Mouse (Mus musculus) hindbrain, embryonic 14.5 days (tissue): Measurements from ENCODE around the gene Cdkal1. TPM values are rescaled to one million over a fixed set of nuclear protein-coding genes. Genes with fewer than 3 reads are reported as not detected.

Experiments used
- ATAC-seq: fragments of 200-750 bp; cut with Nextera tagmentation; 2 replicates; pipeline ENCODE4 v1.8.0; 2017; ENCODE audit warnings: moderate number of reproducible peaks, mild to moderate bottlenecking, moderate TSS enrichment, moderate library complexity; ENCODE audit not compliant: low FRiP score
- DNase-seq: peaks from one replicate; pipeline ENCODE4 v3.0.0-alpha.2; 2015; ENCODE audit warnings: low spot score
- H3K27ac ChIP-seq: fragments of 300-500 bp; sonication (generic); 2 replicates; pipeline ENCODE4 v1.5.1; 2014; ENCODE audit warnings: mild to moderate bottlenecking, moderate library complexity
- H3K27me3 ChIP-seq: fragments of 300-500 bp; sonication (generic); 2 replicates; pipeline ENCODE4 v1.6.1; 2014; ENCODE audit warnings: mild to moderate bottlenecking, low read length, mixed read lengths; ENCODE audit not compliant: control insufficient read depth, insufficient read depth
- H3K36me3 ChIP-seq: fragments of 300-500 bp; sonication (generic); replicated peaks from 2 replicates; pipeline ENCODE4 v1.6.1; 2014; ENCODE audit not compliant: control insufficient read depth, insufficient read depth
- H3K4me1 ChIP-seq: fragments of 300-500 bp; sonication (generic); replicated peaks from 2 replicates; pipeline ENCODE4 v1.6.1; 2014; ENCODE audit warnings: antibody characterized with exemption, low read length, mixed read lengths; ENCODE audit not compliant: control insufficient read depth, insufficient read depth
- H3K4me2 ChIP-seq: fragments of 300-500 bp; sonication (generic); replicated peaks from 2 replicates; pipeline ENCODE4 v1.6.1; 2014; ENCODE audit warnings: mild to moderate bottlenecking, moderate library complexity
- H3K4me3 ChIP-seq: fragments of 300-500 bp; sonication (generic); replicated peaks from 2 replicates; pipeline ENCODE4 v1.5.1; 2014; ENCODE audit warnings: mild to moderate bottlenecking, low read length
- H3K9ac ChIP-seq: fragments of 300-500 bp; sonication (generic); 2 replicates; pipeline ENCODE4 v1.6.1; 2014
- H3K9me3 ChIP-seq: fragments of 300-500 bp; sonication (generic); 2 replicates; pipeline ENCODE4 v1.6.1; 2016; ENCODE audit warnings: low read length; ENCODE audit not compliant: control insufficient read depth
- whole genome bisulfite sequencing: fragments of 180-500 bp; shearing (Covaris S2); extraction: QIAGEN DNeasy Blood & Tissue Kit; methylation state at CpG from one replicate; pipeline ENCODE4 v1.1.7; 2014; 5-methylcytosine and 5-hydroxymethylcytosine counted together
- polyA plus RNA-seq: library from polyadenylated mRNA; unstranded; fragments of >200 nt; fragmentation: Nextera tagmentation; extraction: Ambion mirVana; gene quantifications from 2 replicates; pipeline ENCODE4 v1.2.1, GENCODE M21; 2014

The Cdkal1 gene
- polyA plus RNA-seq, 1 experiment from 2014 or later, result 19.4 TPM

GRCm38 (mm10) chr13:29285058-29285457 is 570.4 kb downstream of the Cdkal1 start:
- H3K9ac ChIP-seq, result no peak overlapping the region
- WGBS, result 82% methylated on average over 3 of the region's 3 CpGs
- no peak for DNase-seq
- no peaks in the 10 kb centered on the region for H3K27me3 ChIP-seq
- no peak overlapping the region for H3K27ac ChIP-seq
- H3K4me3 ChIP-seq, result no peak overlapping the region
- no peak overlapping the region for H3K4me2 ChIP-seq
- H3K36me3 ChIP-seq, result no peaks in the 10 kb centered on the region
- ATAC-seq, result no peak
- H3K4me1 ChIP-seq, result no peaks in the 10 kb centered on the region
- no peaks in the 10 kb centered on the region for H3K9me3 ChIP-seq

- no peak for ATAC-seq
Observed at GRCm38 (mm10) chr13:29281556-29281955, 573.9 kb downstream of the Cdkal1 start.

GRCm38 (mm10) chr13:29278156-29278555 is 577.3 kb downstream of the Cdkal1 start:
- no peak for ATAC-seq
- 64% methylated on average over 4 of the region's 4 CpGs for WGBS
- H3K4me3 ChIP-seq, result no peak overlapping the region

More at GRCm38 (mm10) chr13:29281556-29281955, 573.9 kb downstream of the Cdkal1 start:
- H3K4me2 ChIP-seq, result no peak overlapping the region
- no peak overlapping the region for H3K4me3 ChIP-seq
- H3K4me1 ChIP-seq, result no peaks in the 10 kb centered on the region; the same call in 1 of the 2 replicates
- H3K36me3 ChIP-seq, result no peaks in the 10 kb centered on the region
- H3K27ac ChIP-seq, result no peak overlapping the region
- no peak for DNase-seq
- H3K9me3 ChIP-seq, result no peaks in the 10 kb centered on the region
- no peaks in the 10 kb centered on the region for H3K27me3 ChIP-seq
- no peak overlapping the region for H3K9ac ChIP-seq
- 61% methylated on average over 6 of the region's 6 CpGs for WGBS

GRCm38 (mm10) chr13:29274296-29274695 is 581.2 kb downstream of the Cdkal1 start:
- DNase-seq, result peak; percentile 38
- H3K27ac ChIP-seq, result peak overlapping the region; percentile 0; the same call in 1 of the 2 replicates
- 41% methylated on average over 11 of the region's 11 CpGs for WGBS
- 0 out of 2 replicates have a peak overlapping the region, but pooled peaks have one; percentile 8 for H3K9ac ChIP-seq
- no peak overlapping the region for H3K4me2 ChIP-seq
- no peaks in the 10 kb centered on the region for H3K9me3 ChIP-seq
- H3K4me3 ChIP-seq, result no peak overlapping the region
- H3K4me1 ChIP-seq, result peaks cover 8% of the 10 kb centered on the region
- no peaks in the 10 kb centered on the region for H3K36me3 ChIP-seq
- peak; percentile 33; the same call in 1 of the 2 replicates for ATAC-seq
- H3K27me3 ChIP-seq, result no peaks in the 10 kb centered on the region

More at GRCm38 (mm10) chr13:29278156-29278555, 577.3 kb downstream of the Cdkal1 start:
- no peak for DNase-seq
- Histone ChIP-seq H3K27ac (no peak overlapping the region), H3K27me3 (no peaks in the 10 kb centered on the region), H3K4me1 (peaks cover 8% of the 10 kb centered on the region), H3K36me3 (no peaks in the 10 kb centered on the region), H3K4me2 (no peak overlapping the region), H3K9ac (no peak overlapping the region), H3K9me3 (no peaks in the 10 kb centered on the region)

GRCm38 (mm10) chr13:29273693-29274221 is 581.7 kb downstream of the Cdkal1 start:
- Histone ChIP-seq H3K27me3 (no peaks in the 10 kb centered on the region), H3K9me3 (no peaks in the 10 kb centered on the region), H3K4me2 (no peak overlapping the region), H3K36me3 (no peaks in the 10 kb centered on the region), H3K4me1 (peaks cover 8% of the 10 kb centered on the region), H3K27ac (peak overlapping the region; percentile 27), H3K9ac (peak overlapping the region; percentile 8; the same call in 1 of the 2 replicates), H3K4me3 (no peak overlapping the region)
- ATAC-seq (peak; percentile 33; the same call in 1 of the 2 replicates), DNase-seq (no peak)
- 43% methylated on average over 4 of the region's 4 CpGs for WGBS

GRCm38 (mm10) chr13:29271451-29271850 is 584.0 kb downstream of the Cdkal1 start:
- ATAC-seq, result no peak

GRCm38 (mm10) chr13:29264015-29264711 is 591.3 kb downstream of the Cdkal1 start:
- DNase-seq (no peak), ATAC-seq (no peak)
- Histone ChIP-seq H3K9me3 (no peaks in the 10 kb centered on the region), H3K9ac (no peak overlapping the region), H3K4me2 (no peak overlapping the region), H3K4me1 (peaks cover 6% of the 10 kb centered on the region), H3K27me3 (no peaks in the 10 kb centered on the region), H3K36me3 (no peaks in the 10 kb centered on the region), H3K27ac (peak overlapping the region; percentile 15; the same call in 1 of the 2 replicates), H3K4me3 (no peak overlapping the region)
- WGBS, result 41% methylated on average over 11 of the region's 11 CpGs

More at GRCm38 (mm10) chr13:29271451-29271850, 584.0 kb downstream of the Cdkal1 start:
- Histone ChIP-seq H3K27ac (no peak overlapping the region), H3K9me3 (no peaks in the 10 kb centered on the region), H3K4me1 (peaks cover 8% of the 10 kb centered on the region), H3K4me3 (no peak overlapping the region), H3K27me3 (no peaks in the 10 kb centered on the region), H3K4me2 (no peak overlapping the region), H3K9ac (no peak overlapping the region), H3K36me3 (no peaks in the 10 kb centered on the region)
- no peak for DNase-seq

GRCm38 (mm10) chr13:29262164-29262563 is 593.3 kb downstream of the Cdkal1 start:
- no peaks in the 10 kb centered on the region for H3K36me3 ChIP-seq
- no peak for DNase-seq
- H3K4me2 ChIP-seq, result no peak overlapping the region
- peaks cover 6% of the 10 kb centered on the region for H3K4me1 ChIP-seq
- WGBS, result 95% methylated on average over 4 of the region's 4 CpGs
- no peak for ATAC-seq
- H3K9ac ChIP-seq, result no peak overlapping the region
- no peaks in the 10 kb centered on the region for H3K27me3 ChIP-seq
- no peaks in the 10 kb centered on the region for H3K9me3 ChIP-seq
- H3K27ac ChIP-seq, result no peak overlapping the region
- no peak overlapping the region for H3K4me3 ChIP-seq

- Histone ChIP-seq H3K9me3 (no peaks in the 10 kb centered on the region), H3K4me2 (no peak overlapping the region), H3K27me3 (no peaks in the 10 kb centered on the region), H3K4me3 (no peak overlapping the region), H3K27ac (no peak overlapping the region), H3K9ac (no peak overlapping the region), H3K4me1 (no peaks in the 10 kb centered on the region), H3K36me3 (no peaks in the 10 kb centered on the region)
- ATAC-seq (no peak), DNase-seq (no peak)
- WGBS, result 73% methylated on average over 4 of the region's 4 CpGs
Observed at GRCm38 (mm10) chr13:29248535-29248934, 606.9 kb downstream of the Cdkal1 start.
